Mouse (Mus musculus) ES-Bruce4 (cell line): Measurements from ENCODE around the gene Izumo2. TPM values are rescaled to one million over a fixed set of nuclear protein-coding genes. Genes with fewer than 3 reads are reported as not detected.

Experiments
- H3K27ac ChIP-seq: 2 replicates; pipeline ENCODE4 v1.5.1; 2012; ENCODE audit warnings: low read length, inconsistent platforms; ENCODE audit not compliant: insufficient read depth
- H3K27me3 ChIP-seq: 2 replicates; pipeline ENCODE4 v1.6.1; 2012; ENCODE audit warnings: mild to moderate bottlenecking, low read length, inconsistent platforms; ENCODE audit not compliant: control insufficient read depth, poor library complexity, insufficient read depth, severe bottlenecking
- H3K36me3 ChIP-seq: 2 replicates; pipeline ENCODE4 v1.6.1; 2012; ENCODE audit warnings: inconsistent platforms, mild to moderate bottlenecking, low read length, moderate library complexity; ENCODE audit not compliant: control insufficient read depth, poor library complexity, insufficient read depth, severe bottlenecking
- H3K4me1 ChIP-seq: one replicate; pipeline ENCODE4 v1.8.1; 2011; ENCODE audit warnings: low read length; ENCODE audit not compliant: control insufficient read depth, insufficient read depth
- H3K4me3 ChIP-seq: 2 replicates; pipeline ENCODE4 v1.5.1; 2011; ENCODE audit warnings: low read depth, mild to moderate bottlenecking, low read length
- H3K9ac ChIP-seq: 2 replicates; pipeline ENCODE4 v1.6.1; 2012; ENCODE audit warnings: low read depth, mild to moderate bottlenecking, inconsistent platforms; ENCODE audit not compliant: poor library complexity, severe bottlenecking
- H3K9me3 ChIP-seq: replicated peaks from 2 replicates; pipeline ENCODE4 v1.6.1; 2012; ENCODE audit warnings: mild to moderate bottlenecking, low read length, inconsistent platforms; ENCODE audit not compliant: control insufficient read depth, poor library complexity, insufficient read depth, severe bottlenecking
- CTCF ChIP-seq: IDR thresholded peaks from one replicate; pipeline ENCODE4 v1.8.1; 2011; ENCODE audit warnings: low read depth, low read length
- EP300 ChIP-seq: IDR thresholded peaks from 2 replicates; pipeline ENCODE4 v1.6.1; 2011; ENCODE audit warnings: low read depth, low read length; ENCODE audit not compliant: insufficient read depth
- POLR2A ChIP-seq: IDR thresholded peaks from one replicate; pipeline ENCODE4 v1.8.1; 2011; ENCODE audit warnings: low read length; ENCODE audit not compliant: insufficient read depth
- polyA plus RNA-seq: library from polyadenylated mRNA; stranded (reverse); fragments of >200 nt; gene quantifications from 2 replicates; pipeline ENCODE4 v1.2.4, GENCODE M21; 2011; ENCODE audit warnings: low read depth; ENCODE audit not compliant: missing spikeins, insufficient read depth, insufficient read length

Izumo2 gene
- polyA plus RNA-seq, 1 experiment: 1.8 TPM

DNA sequence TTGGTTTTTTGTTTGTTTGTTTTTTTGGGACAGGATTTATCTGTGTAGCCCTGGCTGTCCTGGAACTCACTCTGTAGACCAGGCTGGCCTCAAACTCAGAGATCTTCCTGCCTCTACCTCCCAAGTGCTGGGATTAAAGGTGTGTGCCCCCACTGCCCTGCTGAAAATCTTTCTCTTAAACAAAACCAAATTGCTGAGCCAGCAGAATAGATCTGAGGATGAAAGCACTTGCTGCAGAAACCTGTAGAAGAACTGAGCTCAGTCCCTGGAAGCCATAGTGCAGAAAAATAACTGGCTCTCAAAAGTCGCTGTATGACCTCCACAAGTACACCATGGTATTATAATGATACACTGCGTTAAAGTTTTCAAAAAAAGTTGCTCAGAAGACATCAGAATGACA lies 48.6 kb downstream of the Izumo2 start:
- no peak for TF ChIP-seq EP300
- TF ChIP-seq CTCF: no peak
- TF ChIP-seq POLR2A: no peak
- Histone ChIP-seq H3K27me3 (no peaks in the 10 kb centered on the region), H3K9me3 (no peaks in the 10 kb centered on the region), H3K36me3 (peaks cover 5% of the 10 kb centered on the region), H3K4me3 (no peak overlapping the region), H3K27ac (no peak overlapping the region), H3K9ac (no peak overlapping the region), H3K4me1 (no peaks in the 10 kb centered on the region)

GRCm38 (mm10) chr7:44760366-44760765 lies 51.8 kb downstream of the Izumo2 start:
- Histone ChIP-seq H3K9me3 (no peaks in the 10 kb centered on the region), H3K4me1 (no peaks in the 10 kb centered on the region), H3K27me3 (no peaks in the 10 kb centered on the region), H3K9ac (no peak overlapping the region), H3K4me3 (no peak overlapping the region), H3K27ac (no peak overlapping the region), H3K36me3 (peaks cover 7% of the 10 kb centered on the region)
- no peak for TF ChIP-seq CTCF
- TF ChIP-seq POLR2A: no peak
- no peak for TF ChIP-seq EP300

DNA sequence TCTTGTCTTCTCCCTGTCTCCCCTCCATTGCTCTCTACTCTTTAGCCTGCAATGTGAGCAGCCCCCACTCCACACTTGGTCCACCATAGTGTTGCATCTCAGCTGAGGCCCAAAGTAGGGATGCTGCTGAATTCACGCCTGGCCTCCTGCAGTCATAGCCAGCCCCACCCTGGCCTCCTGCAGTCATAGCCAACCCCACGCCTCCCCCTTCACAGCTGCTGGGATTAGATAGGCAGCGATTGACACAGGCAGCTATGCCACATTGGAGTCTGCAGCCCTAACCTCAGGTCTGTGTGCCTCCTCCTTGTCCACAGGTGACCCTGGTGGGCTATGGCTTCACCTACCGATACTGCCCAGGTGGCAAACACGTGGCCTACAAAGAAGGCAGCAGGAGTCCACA lies 59.6 kb downstream of the Izumo2 start:
- TF ChIP-seq EP300: no peak
- no peak for TF ChIP-seq POLR2A
- no peak for TF ChIP-seq CTCF
- Histone ChIP-seq H3K27me3 (no peaks in the 10 kb centered on the region), H3K9ac (no peak overlapping the region), H3K27ac (no peak overlapping the region), H3K4me3 (no peak overlapping the region), H3K4me1 (no peaks in the 10 kb centered on the region), H3K36me3 (peaks cover 2% of the 10 kb centered on the region; the same call in 1 of the 2 replicates), H3K9me3 (no peaks in the 10 kb centered on the region)

Other genes with a start within 250 kb of the Izumo2 start
- gene Aspdh, start 243.4 kb upstream of the Izumo2 start, polyA plus RNA-seq: not detected in 2 replicates
- gene Josd2, start 240.8 kb upstream of the Izumo2 start, polyA plus RNA-seq: 9.7 and 12.3 TPM in 2 replicates
- gene Emc10, start 212.2 kb upstream of the Izumo2 start, polyA plus RNA-seq: 67.7 and 75.3 TPM in 2 replicates
- gene Fam71e1, start 212.2 kb upstream of the Izumo2 start, polyA plus RNA-seq: 5.6 and 7.4 TPM in 2 replicates
- gene Mybpc2, start 184.1 kb upstream of the Izumo2 start, polyA plus RNA-seq: 2.3 and 2.5 TPM in 2 replicates
- 1.4 and 2.4 TPM in 2 replicates for gene Spib, start 176.7 kb upstream of the Izumo2 start, polyA plus RNA-seq
- gene Pold1, start 159.9 kb upstream of the Izumo2 start, polyA plus RNA-seq: 81.9 and 86.6 TPM in 2 replicates
- 67.6 and 95.7 TPM in 2 replicates for gene Nr1h2, start 154.8 kb upstream of the Izumo2 start, polyA plus RNA-seq
- gene Napsa, start 136.4 kb upstream of the Izumo2 start, polyA plus RNA-seq: 0.97 and 1.1 TPM in 2 replicates
- 12.3 and 15.5 TPM in 2 replicates for gene Kcnc3, start 118.1 kb upstream of the Izumo2 start, polyA plus RNA-seq
- 14.7 and 16.5 TPM in 2 replicates for gene Myh14, start 37.9 kb upstream of the Izumo2 start, polyA plus RNA-seq
- gene Vrk3, start 39.7 kb downstream of the Izumo2 start, polyA plus RNA-seq: 52.2 and 62.7 TPM in 2 replicates
- 24.4 and 28.4 TPM in 2 replicates for gene Zfp473, start 42.3 kb downstream of the Izumo2 start, polyA plus RNA-seq
- 90.6 and 109 TPM in 2 replicates for gene Nup62, start 107.3 kb downstream of the Izumo2 start, polyA plus RNA-seq
- 4.7 and 6.4 TPM in 2 replicates for gene Il4i1, start 107.6 kb downstream of the Izumo2 start, polyA plus RNA-seq
- 9.6 and 14.6 TPM in 2 replicates for gene Atf5, start 107.9 kb downstream of the Izumo2 start, polyA plus RNA-seq
- gene Akt1s1, start 140.2 kb downstream of the Izumo2 start, polyA plus RNA-seq: 38.1 and 38.3 TPM in 2 replicates
- 33.9 and 46.7 TPM in 2 replicates for gene Tbc1d17, start 140.3 kb downstream of the Izumo2 start, polyA plus RNA-seq
- 22.3 and 30.3 TPM in 2 replicates for gene Pnkp, start 148.4 kb downstream of the Izumo2 start, polyA plus RNA-seq
- 153 and 160 TPM in 2 replicates for gene Ptov1, start 161.0 kb downstream of the Izumo2 start, polyA plus RNA-seq
- 54.0 and 65.6 TPM in 2 replicates for gene Med25, start 184.0 kb downstream of the Izumo2 start, polyA plus RNA-seq
- gene Fuz, start 187.3 kb downstream of the Izumo2 start, polyA plus RNA-seq: 15.5 and 17.5 TPM in 2 replicates
- 88.5 and 107 TPM in 2 replicates for gene Ap2a1, start 220.8 kb downstream of the Izumo2 start, polyA plus RNA-seq
- gene Tsks, start 234.5 kb downstream of the Izumo2 start, polyA plus RNA-seq: not detected in 2 replicates